Mouse (Mus musculus) E14TG2a.4 (cell line): Measurements from ENCODE around the gene Nup107.

Experiments used
- H3K27me3 ChIP-seq: 2 replicates; pipeline ENCODE4 v1.6.1; 2014; ENCODE audit warnings: low read length, control low read depth; ENCODE audit not compliant: insufficient read depth
- H3K36me3 ChIP-seq: 2 replicates; pipeline ENCODE4 v1.6.1; 2014; ENCODE audit warnings: low read length, control low read depth; ENCODE audit not compliant: insufficient read depth
- H3K4me1 ChIP-seq: replicated peaks from 2 replicates; pipeline ENCODE4 v1.6.1; 2014; ENCODE audit warnings: low read depth, low read length, control low read depth
- H3K4me3 ChIP-seq: replicated peaks from 2 replicates; pipeline ENCODE4 v1.5.1; 2014; ENCODE audit warnings: mild to moderate bottlenecking, low read length
- H3K9me3 ChIP-seq: 2 replicates; pipeline ENCODE4 v1.6.1; 2014; ENCODE audit warnings: low read length, control low read depth
- CTCF ChIP-seq: conservative IDR thresholded peaks from 2 replicates; pipeline ENCODE4 v1.5.1; 2014; ENCODE audit warnings: low read length
- NANOG ChIP-seq: IDR thresholded peaks from 2 replicates; pipeline ENCODE4 v1.6.1; 2014; ENCODE audit warnings: borderline replicate concordance, low read length, mixed read lengths
- POU5F1 ChIP-seq: IDR thresholded peaks from 2 replicates; pipeline ENCODE4 v1.6.1; 2014; ENCODE audit warnings: low read length, borderline replicate concordance

The Nup107 gene

GRCm38 (mm10) chr10:117730140-117730539, 62.4 kb downstream of the Nup107 start:
- Histone ChIP-seq H3K9me3 (no peaks in the 10 kb centered on the region), H3K4me3 (no peak overlapping the region), H3K36me3 (no peaks in the 10 kb centered on the region), H3K27me3 (no peaks in the 10 kb centered on the region), H3K4me1 (peaks cover 27% of the 10 kb centered on the region)
- TF ChIP-seq NANOG (no peak), POU5F1 (no peak), CTCF (no peak)

- H3K4me3 ChIP-seq = no peak overlapping the region
- no peaks in the 10 kb centered on the region for H3K36me3 ChIP-seq
- H3K27me3 ChIP-seq = no peaks in the 10 kb centered on the region
- TF ChIP-seq POU5F1 (no peak), NANOG (no peak), CTCF (no peak)
- H3K9me3 ChIP-seq = no peaks in the 10 kb centered on the region
- peaks cover 27% of the 10 kb centered on the region for H3K4me1 ChIP-seq
Measured at GRCm38 (mm10) chr10:117729139-117729814, 63.2 kb downstream of the Nup107 start.

GRCm38 (mm10) chr10:117728574-117728973, 63.9 kb downstream of the Nup107 start:
- no peaks in the 10 kb centered on the region for H3K9me3 ChIP-seq
- H3K4me1 ChIP-seq = peaks cover 27% of the 10 kb centered on the region
- no peaks in the 10 kb centered on the region for H3K36me3 ChIP-seq
- H3K4me3 ChIP-seq = no peak overlapping the region
- no peak for TF ChIP-seq NANOG
- TF ChIP-seq CTCF = no peak
- no peak for TF ChIP-seq POU5F1
- no peaks in the 10 kb centered on the region for H3K27me3 ChIP-seq

GRCm38 (mm10) chr10:117727518-117728110, 64.9 kb downstream of the Nup107 start:
- Histone ChIP-seq H3K27me3 (no peaks in the 10 kb centered on the region), H3K4me3 (no peak overlapping the region), H3K36me3 (no peaks in the 10 kb centered on the region), H3K4me1 (peaks cover 18% of the 10 kb centered on the region), H3K9me3 (no peaks in the 10 kb centered on the region)
- TF ChIP-seq POU5F1 (no peak), NANOG (no peak), CTCF (no peak)

GRCm38 (mm10) chr10:117726888-117727385, 65.6 kb downstream of the Nup107 start:
- H3K27me3 ChIP-seq = no peaks in the 10 kb centered on the region
- no peak overlapping the region for H3K4me3 ChIP-seq
- H3K36me3 ChIP-seq = no peaks in the 10 kb centered on the region
- H3K9me3 ChIP-seq = no peaks in the 10 kb centered on the region
- TF ChIP-seq POU5F1 = no peak
- TF ChIP-seq CTCF = no peak
- no peak for TF ChIP-seq NANOG
- peaks cover 12% of the 10 kb centered on the region; the same call in 1 of the 2 replicates for H3K4me1 ChIP-seq

- TF ChIP-seq CTCF = no peak
- TF ChIP-seq POU5F1 = no peak
- Histone ChIP-seq H3K36me3 (no peaks in the 10 kb centered on the region), H3K4me3 (no peak overlapping the region), H3K9me3 (no peaks in the 10 kb centered on the region), H3K27me3 (no peaks in the 10 kb centered on the region), H3K4me1 (peaks cover 13% of the 10 kb centered on the region)
Measured at GRCm38 (mm10) chr10:117726350-117726749, 66.2 kb downstream of the Nup107 start.

GRCm38 (mm10) chr10:117725671-117726070, 66.8 kb downstream of the Nup107 start:
- TF ChIP-seq POU5F1 (no peak), NANOG (no peak), CTCF (no peak)
- Histone ChIP-seq H3K4me3 (no peak overlapping the region), H3K36me3 (no peaks in the 10 kb centered on the region), H3K27me3 (no peaks in the 10 kb centered on the region), H3K9me3 (no peaks in the 10 kb centered on the region), H3K4me1 (peaks cover 11% of the 10 kb centered on the region)

- Histone ChIP-seq H3K9me3 (no peaks in the 10 kb centered on the region), H3K4me3 (no peak overlapping the region), H3K36me3 (no peaks in the 10 kb centered on the region), H3K27me3 (no peaks in the 10 kb centered on the region), H3K4me1 (peaks cover 14% of the 10 kb centered on the region)
- TF ChIP-seq POU5F1 = no peak
- TF ChIP-seq NANOG = no peak
- TF ChIP-seq CTCF = no peak
Measured at GRCm38 (mm10) chr10:117724804-117725361, 67.6 kb downstream of the Nup107 start.
